ENCODE assay signal across 9 mouse cellular contexts in genomic region chr19:8841012-8841411, GRCm38 (mm10). TPM values are rescaled to one million over a fixed set of nuclear protein-coding genes. Genes with fewer than 3 reads are reported as not detected.
DNase-seq lines count a peak whose midpoint lies in the region; ATAC-seq and TF ChIP-seq lines count a peak whose summit lies in the region.
"Had no signal": no experiment of that assay in that cellular context is flagged by ENCODE, and none has a peak within 500 bp of the region (broad histone marks: within the 10 kb centered on the region; RNA-seq: fewer than 3 reads in every experiment).

No protein-coding gene starts in this region.

- H3K9me3 ChIP-seq in kidney, embryonic 14.5 days (ENCODE audit: control insufficient read depth, low read length) = no peaks in the 10 kb centered on the region
- no peaks in the 10 kb centered on the region for H3K9me3 ChIP-seq in hindbrain, embryonic 12.5 days (replicated peaks)
- H3K9me3 ChIP-seq in midbrain, embryonic 13.5 days = no peaks in the 10 kb centered on the region

- ATAC-seq in kidney, embryonic 14.5 days (ENCODE audit: low FRiP score, low TSS enrichment) = no peak
- no peak for ATAC-seq in hindbrain, embryonic 12.5 days (ENCODE audit: low FRiP score)
- no peak for ATAC-seq in midbrain, embryonic 13.5 days
- no peak for ATAC-seq in granulocyte monocyte progenitor cell, adult 5-6 weeks (replicated peaks; ENCODE audit: poor library complexity, severe bottlenecking)
- ATAC-seq: Patski had no signal

- no peaks in the 10 kb centered on the region for H3K27me3 ChIP-seq in kidney, embryonic 14.5 days (ENCODE audit: control insufficient read depth, insufficient read depth, low read length)
- no peaks in the 10 kb centered on the region for H3K27me3 ChIP-seq in hindbrain, embryonic 12.5 days
- H3K27me3 ChIP-seq in midbrain, embryonic 13.5 days = no peaks in the 10 kb centered on the region
- H3K27me3 ChIP-seq: Patski had no signal

- H3K4me3 ChIP-seq in kidney, embryonic 14.5 days (ENCODE audit: low read length) = peak overlapping the region; percentile 54
- H3K4me3 ChIP-seq in cortical plate, adult 2 months (ENCODE audit: insufficient read depth, low read length) = peak overlapping the region; percentile 68
- H3K4me3 ChIP-seq in hindbrain, embryonic 12.5 days = peak overlapping the region; percentile 45
- H3K4me3 ChIP-seq in midbrain, embryonic 13.5 days (replicated peaks) = peak overlapping the region; percentile 79

- no peak overlapping the region for H3K27ac ChIP-seq in kidney, embryonic 14.5 days (ENCODE audit: low read depth, low read length)
- H3K27ac ChIP-seq in cortical plate, adult 2 months (ENCODE audit: insufficient read depth, low read length) = no peak overlapping the region
- peak overlapping the region; percentile 98 for H3K27ac ChIP-seq in hindbrain, embryonic 12.5 days
- no peak overlapping the region; the same call in 1 of the 2 replicates for H3K27ac ChIP-seq in midbrain, embryonic 13.5 days

- peaks cover 25% of the 10 kb centered on the region; the same call in 1 of the 2 replicates for H3K4me1 ChIP-seq in kidney, embryonic 14.5 days (ENCODE audit: control insufficient read depth, insufficient read depth, low read length)
- peaks cover 2% of the 10 kb centered on the region; the same call in 1 of the 2 replicates for H3K4me1 ChIP-seq in cortical plate, adult 2 months (ENCODE audit: control insufficient read depth, insufficient read depth, low read length)
- H3K4me1 ChIP-seq in hindbrain, embryonic 12.5 days = peaks cover 29% of the 10 kb centered on the region
- peaks cover 41% of the 10 kb centered on the region for H3K4me1 ChIP-seq in midbrain, embryonic 13.5 days (replicated peaks)

- 88% methylated on average over 7 of the region's 7 CpGs for WGBS in kidney, embryonic 14.5 days
- 90% methylated on average over 7 of the region's 7 CpGs for WGBS in hindbrain, embryonic 12.5 days
- 90% methylated on average over 7 of the region's 7 CpGs for WGBS in midbrain, embryonic 13.5 days

- no peak for DNase-seq in kidney, adult 9 months
- DNase-seq in adrenal gland, postnatal 25 days = no peak
- DNase-seq in gastrocnemius, postnatal 25 days = no peak

- peak overlapping the region; percentile 63; the same call in 1 of the 2 replicates for H3K9ac ChIP-seq in kidney, embryonic 14.5 days (ENCODE audit: low read depth, low read length)
- peak overlapping the region; percentile 84 for H3K9ac ChIP-seq in hindbrain, embryonic 12.5 days
- H3K9ac ChIP-seq in midbrain, embryonic 13.5 days (replicated peaks) = peak overlapping the region; percentile 93

- H3K36me3 ChIP-seq in kidney, embryonic 14.5 days (ENCODE audit: control insufficient read depth, insufficient read depth, low read length) = peaks cover 17% of the 10 kb centered on the region
- peaks cover 24% of the 10 kb centered on the region for H3K36me3 ChIP-seq in hindbrain, embryonic 12.5 days
- peaks cover 21% of the 10 kb centered on the region for H3K36me3 ChIP-seq in midbrain, embryonic 13.5 days

- H3K4me2 ChIP-seq in kidney, embryonic 14.5 days (replicated peaks; ENCODE audit: low read depth, low read length) = peak overlapping the region; percentile 62
- H3K4me2 ChIP-seq in hindbrain, embryonic 12.5 days (replicated peaks) = peak overlapping the region; percentile 75
- H3K4me2 ChIP-seq in midbrain, embryonic 13.5 days (replicated peaks) = peak overlapping the region; percentile 77

- TF ChIP-seq POLR2A in cortical plate, adult 2 months (IDR thresholded peaks at IDR 0.05; ENCODE audit: extremely low read depth, insufficient read depth, low read length) = no peak

- TF ChIP-seq CTCF in cortical plate, adult 2 months (IDR thresholded peaks at IDR 0.05; ENCODE audit: extremely low read depth, insufficient read depth, low read length) = no peak

RNA-seq across cellular contexts. Expression of gene Gng3, which starts 2.0 kb away (rescaled TPM):
- 3.6 and 3.7 TPM in 2 replicates for polyA plus RNA-seq in kidney, embryonic 14.5 days (2014; fragmentation: Nextera tagmentation; extraction: Ambion mirVana)
- 275 and 293 TPM in 2 replicates for polyA plus RNA-seq in cortical plate, adult 2 months (2012; rRNA removed)
- 171 and 176 TPM in 2 replicates for polyA plus RNA-seq in hindbrain, embryonic 12.5 days (2016; fragmentation: Nextera tagmentation; extraction: Ambion mirVana)
- polyA plus RNA-seq in midbrain, embryonic 13.5 days (2015; fragmentation: Nextera tagmentation; extraction: Ambion mirVana) = 310 and 338 TPM in 2 replicates
- total RNA-seq in adrenal gland, postnatal 25 days (2021) = 5.3 and 6.1 TPM in 2 replicates
- not detected in 2 replicates for total RNA-seq in granulocyte monocyte progenitor cell, adult 5-6 weeks (2014; fragmentation: Nextera tagmentation)
- 0.26 TPM in 1 of 2 replicates, not detected in the other for total RNA-seq in granulocyte monocyte progenitor cell, adult 5-6 weeks (2017)
- total RNA-seq in gastrocnemius, postnatal 25 days (2021) = not detected

RNA-seq across cellular contexts. Expression of gene Bscl2, which starts 3.7 kb away (rescaled TPM):
- 40.2 and 42.2 TPM in 2 replicates for polyA plus RNA-seq in kidney, embryonic 14.5 days (2014; fragmentation: Nextera tagmentation; extraction: Ambion mirVana)
- polyA plus RNA-seq in cortical plate, adult 2 months (2012; rRNA removed) = 135 and 137 TPM in 2 replicates
- 65.8 and 66.1 TPM in 2 replicates for polyA plus RNA-seq in hindbrain, embryonic 12.5 days (2016; fragmentation: Nextera tagmentation; extraction: Ambion mirVana)
- 78.9 and 83.7 TPM in 2 replicates for polyA plus RNA-seq in midbrain, embryonic 13.5 days (2015; fragmentation: Nextera tagmentation; extraction: Ambion mirVana)
- 139 and 169 TPM in 2 replicates for total RNA-seq in adrenal gland, postnatal 25 days (2021)
- 61.8 and 89.4 TPM in 2 replicates for total RNA-seq in granulocyte monocyte progenitor cell, adult 5-6 weeks (2014; fragmentation: Nextera tagmentation)
- 33.9 and 34.6 TPM in 2 replicates for total RNA-seq in granulocyte monocyte progenitor cell, adult 5-6 weeks (2017)
- total RNA-seq in gastrocnemius, postnatal 25 days (2021) = 10 to 100 TPM; 15.7 to 20.8 TPM

RNA-seq across cellular contexts. Expression of gene Lrrn4cl, which starts 9.6 kb away (rescaled TPM):
- 0.17 and 0.62 TPM in 2 replicates for polyA plus RNA-seq in kidney, embryonic 14.5 days (2014; fragmentation: Nextera tagmentation; extraction: Ambion mirVana)
- 1.0 and 1.3 TPM in 2 replicates for polyA plus RNA-seq in cortical plate, adult 2 months (2012; rRNA removed)
- polyA plus RNA-seq in hindbrain, embryonic 12.5 days (2016; fragmentation: Nextera tagmentation; extraction: Ambion mirVana) = 0.49 and 0.82 TPM in 2 replicates
- 0.23 and 0.62 TPM in 2 replicates for polyA plus RNA-seq in midbrain, embryonic 13.5 days (2015; fragmentation: Nextera tagmentation; extraction: Ambion mirVana)
- total RNA-seq in adrenal gland, postnatal 25 days (2021) = 1.4 and 1.8 TPM in 2 replicates
- total RNA-seq in granulocyte monocyte progenitor cell, adult 5-6 weeks (2014; fragmentation: Nextera tagmentation) = 0.11 TPM in 1 of 2 replicates, not detected in the other
- total RNA-seq in granulocyte monocyte progenitor cell, adult 5-6 weeks (2017) = not detected in 2 replicates
- 10 to 100 TPM in 1 of 2 experiments, 1 to 10 TPM in 1; 6.8 to 10.9 TPM for total RNA-seq in gastrocnemius, postnatal 25 days (2021)

RNA-seq across cellular contexts. Expression of gene AC129217.1, which starts 11.4 kb away (rescaled TPM):
- not detected in 2 replicates for polyA plus RNA-seq in kidney, embryonic 14.5 days (2014; fragmentation: Nextera tagmentation; extraction: Ambion mirVana)
- not detected in 2 replicates for polyA plus RNA-seq in cortical plate, adult 2 months (2012; rRNA removed)
- polyA plus RNA-seq in hindbrain, embryonic 12.5 days (2016; fragmentation: Nextera tagmentation; extraction: Ambion mirVana) = not detected in 2 replicates
- not detected in 2 replicates for polyA plus RNA-seq in midbrain, embryonic 13.5 days (2015; fragmentation: Nextera tagmentation; extraction: Ambion mirVana)
- 23.5 TPM in 1 of 2 replicates, not detected in the other for total RNA-seq in adrenal gland, postnatal 25 days (2021)
- not detected in 2 replicates for total RNA-seq in granulocyte monocyte progenitor cell, adult 5-6 weeks (2014; fragmentation: Nextera tagmentation)
- 34.1 TPM in 1 of 2 replicates, not detected in the other for total RNA-seq in granulocyte monocyte progenitor cell, adult 5-6 weeks (2017)
- total RNA-seq in gastrocnemius, postnatal 25 days (2021) = not detected

RNA-seq across cellular contexts. Expression of gene Hnrnpul2, which starts 21.2 kb away (rescaled TPM):
- 9.3 and 10.5 TPM in 2 replicates for polyA plus RNA-seq in kidney, embryonic 14.5 days (2014; fragmentation: Nextera tagmentation; extraction: Ambion mirVana)
- polyA plus RNA-seq in cortical plate, adult 2 months (2012; rRNA removed) = 78.5 and 85.1 TPM in 2 replicates
- polyA plus RNA-seq in hindbrain, embryonic 12.5 days (2016; fragmentation: Nextera tagmentation; extraction: Ambion mirVana) = 6.2 and 6.8 TPM in 2 replicates
- 6.1 and 6.4 TPM in 2 replicates for polyA plus RNA-seq in midbrain, embryonic 13.5 days (2015; fragmentation: Nextera tagmentation; extraction: Ambion mirVana)
- total RNA-seq in adrenal gland, postnatal 25 days (2021) = 72.0 and 83.0 TPM in 2 replicates
- total RNA-seq in granulocyte monocyte progenitor cell, adult 5-6 weeks (2014; fragmentation: Nextera tagmentation) = 71.4 and 85.1 TPM in 2 replicates
- total RNA-seq in granulocyte monocyte progenitor cell, adult 5-6 weeks (2017) = 82.8 and 88.5 TPM in 2 replicates
- 10 to 100 TPM; 34.7 to 38.6 TPM for total RNA-seq in gastrocnemius, postnatal 25 days (2021)

Comparison
In these comparisons a context has a peak if more than half of its experiments do, and no peak if none do; other contexts are left out.
1. RNA of gene Gng3, which starts 2.0 kb away (polyA plus RNA-seq): 310 to 338 TPM in midbrain, embryonic 13.5 days, 275 to 293 TPM in cortical plate, adult 2 months and 171 to 176 TPM in hindbrain, embryonic 12.5 days; 3.6 to 3.7 TPM in kidney, embryonic 14.5 days; every median in the first group is over 10 times any median in the second.
2. Peak in every context shown above with its lines, with median percentiles within 50 percentile points of each other: H3K4me2 ChIP-seq, H3K4me3 ChIP-seq and H3K9ac ChIP-seq.